Mouse (Mus musculus) olfactory bulb, adult 2 months (tissue): ENCODE data around the gene Cops9.

Source experiments
- CTCF ChIP-seq: fragments of 200-500 bp; IDR thresholded peaks from 2 replicates; pipeline ENCODE4 v1.5.1; 2012; ENCODE audit warnings: low read depth, mild to moderate bottlenecking, low read length, moderate library complexity; ENCODE audit not compliant: insufficient read depth
- POLR2A ChIP-seq: fragments of 200-500 bp; IDR thresholded peaks from 2 replicates; pipeline ENCODE4 v1.6.1; 2012; ENCODE audit warnings: mild to moderate bottlenecking, low read depth, low read length, moderate library complexity; ENCODE audit not compliant: insufficient read depth

GRCm38 (mm10) chr1:92657025-92657820 is 15.4 kb upstream of the Cops9 start:
- TF ChIP-seq CTCF (no peak), POLR2A (no peak)
